Mouse (Mus musculus) forebrain, embryonic 12.5 days (tissue): Measurements from ENCODE around the gene Zfp61. TPM values are rescaled to one million over a fixed set of nuclear protein-coding genes. Genes with fewer than 3 reads are reported as not detected.
"Not testable (repeated sequence)": the region's sequence is repeated elsewhere in the genome, so short reads cannot be mapped to it uniquely, and the experiment has no call there.

Source experiments
- ATAC-seq: fragments of 200-750 bp; cut with Nextera tagmentation; 2 replicates; pipeline ENCODE4 v1.8.0; 2017; ENCODE audit warnings: moderate TSS enrichment; ENCODE audit not compliant: low FRiP score
- H3K27ac ChIP-seq: fragments of 300-500 bp; sonication (generic); 2 replicates; pipeline ENCODE4 v1.5.1; 2016; ENCODE audit warnings: mild to moderate bottlenecking
- H3K27me3 ChIP-seq: fragments of 300-500 bp; sonication (generic); 2 replicates; pipeline ENCODE4 v1.6.1; 2016; ENCODE audit warnings: mild to moderate bottlenecking
- H3K36me3 ChIP-seq: fragments of 300-500 bp; sonication (generic); replicated peaks from 2 replicates; pipeline ENCODE4 v1.6.1; 2016; ENCODE audit warnings: mild to moderate bottlenecking
- H3K4me1 ChIP-seq: fragments of 300-500 bp; sonication (generic); 2 replicates; pipeline ENCODE4 v1.6.1; 2016
- H3K4me2 ChIP-seq: fragments of 300-500 bp; sonication (generic); 2 replicates; pipeline ENCODE4 v1.6.1; 2016; ENCODE audit warnings: mild to moderate bottlenecking, moderate library complexity
- H3K4me3 ChIP-seq: fragments of 300-500 bp; sonication (generic); replicated peaks from 2 replicates; pipeline ENCODE4 v1.5.1; 2016; ENCODE audit warnings: mild to moderate bottlenecking
- H3K9ac ChIP-seq: fragments of 300-500 bp; sonication (generic); 2 replicates; pipeline ENCODE4 v1.6.1; 2016; ENCODE audit warnings: mild to moderate bottlenecking
- H3K9me3 ChIP-seq: fragments of 300-500 bp; sonication (generic); 2 replicates; pipeline ENCODE4 v1.6.1; 2016
- whole genome bisulfite sequencing: fragments of 180-500 bp; shearing (Covaris S2); methylation state at CpG from one replicate; pipeline ENCODE4 v1.1.7; 2016; 5-methylcytosine and 5-hydroxymethylcytosine counted together
- polyA plus RNA-seq: library from polyadenylated mRNA; unstranded; fragments of >200 nt; fragmentation: Nextera tagmentation; extraction: Ambion mirVana; gene quantifications from 2 replicates; pipeline ENCODE4 v1.2.1, GENCODE M21; 2016

The Zfp61 gene
- polyA plus RNA-seq, 1 experiment from 2014 or later, result 44.5 TPM

DNA sequence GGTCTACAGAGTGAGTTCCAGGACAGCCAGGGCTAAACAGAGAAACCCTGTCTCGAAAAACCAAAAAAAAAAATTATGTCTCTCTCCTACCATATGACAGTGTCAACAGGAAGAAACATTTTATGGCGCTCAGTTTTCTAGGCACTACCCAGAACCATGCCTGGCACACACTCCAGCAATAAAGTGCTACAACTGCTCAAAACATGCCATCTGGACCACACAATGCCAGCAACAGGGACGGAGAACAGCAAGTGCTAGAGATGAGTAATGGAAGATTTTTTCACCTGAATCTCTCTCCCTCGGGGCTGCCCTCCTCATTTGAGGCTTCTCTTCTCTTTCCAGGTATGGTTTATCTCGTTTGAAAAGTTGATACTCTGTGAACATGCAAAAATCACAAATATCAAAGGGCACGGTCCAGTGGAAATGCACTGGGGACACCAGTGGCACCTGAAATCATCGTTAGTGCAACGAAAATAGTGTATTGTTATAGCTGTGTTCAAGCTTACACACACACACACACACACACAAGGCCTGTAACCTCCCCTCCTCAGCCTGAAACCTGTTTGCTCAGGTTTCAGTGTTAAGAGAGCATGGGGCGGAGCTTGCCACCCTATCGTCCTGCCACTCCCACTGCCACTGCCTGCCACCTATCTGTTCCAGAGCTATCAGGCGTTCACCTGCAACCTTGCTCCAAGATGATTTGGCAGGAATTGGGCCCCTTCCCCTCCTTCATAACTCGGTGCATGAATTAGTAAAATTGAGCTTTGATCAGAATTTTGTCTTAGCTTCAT lies 7.8 kb downstream of the Zfp61 start:
- H3K9ac ChIP-seq, result no peak overlapping the region
- H3K4me3 ChIP-seq, result no peak overlapping the region
- no peak overlapping the region for H3K27ac ChIP-seq
- peaks cover 4% of the 10 kb centered on the region for H3K4me1 ChIP-seq
- peaks cover 83% of the 10 kb centered on the region for H3K36me3 ChIP-seq
- no peak overlapping the region for H3K4me2 ChIP-seq
- WGBS, result 88% methylated on average over 12 of the region's 12 CpGs
- ATAC-seq, result no peak
- H3K27me3 ChIP-seq, result no peaks in the 10 kb centered on the region
- no peaks in the 10 kb centered on the region for H3K9me3 ChIP-seq

- H3K4me2 ChIP-seq, result no peak overlapping the region
- peaks cover 92% of the 10 kb centered on the region for H3K36me3 ChIP-seq
- no peak for ATAC-seq
- WGBS, result 92% methylated on average over 27 of the region's 27 CpGs
- no peaks in the 10 kb centered on the region for H3K9me3 ChIP-seq
- H3K27me3 ChIP-seq, result no peaks in the 10 kb centered on the region
- H3K9ac ChIP-seq, result no peak overlapping the region
- H3K27ac ChIP-seq, result no peak overlapping the region
- H3K4me3 ChIP-seq, result no peak overlapping the region
- no peaks in the 10 kb centered on the region for H3K4me1 ChIP-seq
Measured at GRCm38 (mm10) chr7:24291387-24292090, 9.5 kb downstream of the Zfp61 start.

- H3K4me1 ChIP-seq, result no peaks in the 10 kb centered on the region
- ATAC-seq, result no peak
- 96% methylated on average over 4 of the region's 4 CpGs for WGBS
- H3K9me3 ChIP-seq, result no peaks in the 10 kb centered on the region
- peaks cover 78% of the 10 kb centered on the region for H3K36me3 ChIP-seq
- H3K9ac ChIP-seq, result no peak overlapping the region
- H3K27me3 ChIP-seq, result no peaks in the 10 kb centered on the region
- H3K27ac ChIP-seq, result no peak overlapping the region
- no peak overlapping the region for H3K4me3 ChIP-seq
- no peak overlapping the region for H3K4me2 ChIP-seq
Measured at GRCm38 (mm10) chr7:24290106-24290693, 10.8 kb downstream of the Zfp61 start.

- Histone ChIP-seq H3K27ac (no peak overlapping the region), H3K9me3 (no peaks in the 10 kb centered on the region), H3K4me3 (no peak overlapping the region), H3K9ac (no peak overlapping the region), H3K4me2 (no peak overlapping the region), H3K27me3 (no peaks in the 10 kb centered on the region), H3K4me1 (no peaks in the 10 kb centered on the region), H3K36me3 (peaks cover 62% of the 10 kb centered on the region)
- ATAC-seq, result no peak
- WGBS, result 87% methylated on average over 6 of the region's 6 CpGs
Measured at GRCm38 (mm10) chr7:24288512-24288911, 12.5 kb downstream of the Zfp61 start.

DNA sequence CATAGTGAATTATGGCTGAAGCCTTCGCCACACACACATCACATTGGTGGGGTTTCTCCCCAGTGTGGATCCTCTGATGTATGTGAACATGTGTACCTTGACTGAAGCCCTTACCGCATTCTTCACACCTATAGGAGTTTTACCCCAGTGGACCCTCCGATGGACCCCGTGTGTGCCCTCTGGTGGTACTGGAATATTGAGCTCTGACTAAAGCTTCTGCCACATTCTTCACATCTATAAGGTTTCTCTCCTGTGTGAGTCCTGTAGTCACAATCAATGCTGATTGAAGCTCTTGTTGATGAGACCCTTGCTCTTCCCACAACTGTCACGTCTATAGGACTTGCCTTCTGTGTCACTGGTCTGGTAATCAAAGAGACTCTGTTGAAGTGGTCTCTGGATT lies 13.4 kb downstream of the Zfp61 start:
- Histone ChIP-seq H3K4me3 (no peak overlapping the region), H3K4me2 (no peak overlapping the region), H3K27me3 (no peaks in the 10 kb centered on the region), H3K4me1 (no peaks in the 10 kb centered on the region), H3K9me3 (no peaks in the 10 kb centered on the region), H3K9ac (no peak overlapping the region), H3K36me3 (peaks cover 53% of the 10 kb centered on the region), H3K27ac (no peak overlapping the region)
- WGBS, result 92% methylated on average over 5 of the region's 5 CpGs
- ATAC-seq, result no peak

GRCm38 (mm10) chr7:24286916-24287315 lies 14.1 kb downstream of the Zfp61 start:
- H3K4me1 ChIP-seq, result no peaks in the 10 kb centered on the region
- ATAC-seq, result no peak
- WGBS, result 82% methylated on average over 4 of the region's 4 CpGs
- H3K27ac ChIP-seq, result no peak overlapping the region
- no peak overlapping the region for H3K4me2 ChIP-seq
- H3K27me3 ChIP-seq, result no peaks in the 10 kb centered on the region
- H3K36me3 ChIP-seq, result peaks cover 46% of the 10 kb centered on the region
- no peak overlapping the region for H3K4me3 ChIP-seq
- no peak overlapping the region for H3K9ac ChIP-seq
- H3K9me3 ChIP-seq, result no peaks in the 10 kb centered on the region

GRCm38 (mm10) chr7:24286090-24286489 lies 14.9 kb downstream of the Zfp61 start:
- Histone ChIP-seq H3K27ac (no peak overlapping the region), H3K4me1 (no peaks in the 10 kb centered on the region), H3K4me2 (no peak overlapping the region), H3K9ac (no peak overlapping the region), H3K9me3 (no peaks in the 10 kb centered on the region), H3K4me3 (no peak overlapping the region), H3K27me3 (no peaks in the 10 kb centered on the region), H3K36me3 (peaks cover 37% of the 10 kb centered on the region)
- ATAC-seq, result no peak
- WGBS, result 51% methylated on average over 4 of the region's 4 CpGs

GRCm38 (mm10) chr7:24280858-24281145 lies 20.2 kb downstream of the Zfp61 start:
- H3K4me2 ChIP-seq, result no peak overlapping the region
- 48% methylated on average over 4 of the region's 4 CpGs for WGBS
- no peaks in the 10 kb centered on the region for H3K4me1 ChIP-seq
- H3K27ac ChIP-seq, result no peak overlapping the region
- H3K27me3 ChIP-seq, result no peaks in the 10 kb centered on the region
- H3K9ac ChIP-seq, result no peak overlapping the region
- H3K4me3 ChIP-seq, result no peak overlapping the region
- H3K36me3 ChIP-seq, result peaks cover 9% of the 10 kb centered on the region
- no peaks in the 10 kb centered on the region for H3K9me3 ChIP-seq
- ATAC-seq, result no peak

GRCm38 (mm10) chr7:24280031-24280857 lies 20.8 kb downstream of the Zfp61 start:
- Histone ChIP-seq H3K4me2 (no peak overlapping the region), H3K36me3 (peaks cover 14% of the 10 kb centered on the region), H3K9me3 (no peaks in the 10 kb centered on the region), H3K4me1 (no peaks in the 10 kb centered on the region), H3K27me3 (no peaks in the 10 kb centered on the region), H3K4me3 (no peak overlapping the region), H3K9ac (no peak overlapping the region), H3K27ac (no peak overlapping the region)
- 67% methylated on average over 10 of the region's 10 CpGs for WGBS
- no peak for ATAC-seq

- WGBS, result 81% methylated on average over 3 of the region's 3 CpGs
- not testable (repeated sequence) for H3K9me3 ChIP-seq, H3K4me3 ChIP-seq, H3K9ac ChIP-seq, ATAC-seq, H3K4me2 ChIP-seq, H3K4me1 ChIP-seq, H3K27me3 ChIP-seq, H3K27ac ChIP-seq
- H3K36me3 ChIP-seq, result peaks cover 28% of the 10 kb centered on the region
Measured at GRCm38 (mm10) chr7:24278771-24279170, 22.3 kb downstream of the Zfp61 start.

GRCm38 (mm10) chr7:24274456-24274855 lies 26.6 kb downstream of the Zfp61 start:
- Histone ChIP-seq H3K9ac (no peak overlapping the region), H3K4me3 (no peak overlapping the region), H3K9me3 (no peaks in the 10 kb centered on the region), H3K36me3 (peaks cover 33% of the 10 kb centered on the region), H3K4me2 (no peak overlapping the region), H3K27ac (no peak overlapping the region), H3K27me3 (no peaks in the 10 kb centered on the region), H3K4me1 (peaks cover 9% of the 10 kb centered on the region; the same call in 1 of the 2 replicates)
- no peak for ATAC-seq
- 94% methylated on average over 4 of the region's 4 CpGs for WGBS

- WGBS, result 96% methylated on average over 6 of the region's 6 CpGs
Measured at GRCm38 (mm10) chr7:24271191-24271590, 29.8 kb downstream of the Zfp61 start.

More at GRCm38 (mm10) chr7:24271191-24271590, 29.8 kb downstream of the Zfp61 start:
- no peak for ATAC-seq
- H3K4me2 ChIP-seq, result no peak overlapping the region
- peaks cover 28% of the 10 kb centered on the region for H3K36me3 ChIP-seq
- no peak overlapping the region for H3K27ac ChIP-seq
- H3K4me3 ChIP-seq, result no peak overlapping the region; the same call in 1 of the 2 replicates
- H3K9ac ChIP-seq, result no peak overlapping the region
- H3K4me1 ChIP-seq, result peaks cover 9% of the 10 kb centered on the region; the same call in 1 of the 2 replicates
- no peaks in the 10 kb centered on the region for H3K27me3 ChIP-seq
- H3K9me3 ChIP-seq, result no peaks in the 10 kb centered on the region
